10 mouse cellular contexts compared by ENCODE assay signal in the genomic region with DNA sequence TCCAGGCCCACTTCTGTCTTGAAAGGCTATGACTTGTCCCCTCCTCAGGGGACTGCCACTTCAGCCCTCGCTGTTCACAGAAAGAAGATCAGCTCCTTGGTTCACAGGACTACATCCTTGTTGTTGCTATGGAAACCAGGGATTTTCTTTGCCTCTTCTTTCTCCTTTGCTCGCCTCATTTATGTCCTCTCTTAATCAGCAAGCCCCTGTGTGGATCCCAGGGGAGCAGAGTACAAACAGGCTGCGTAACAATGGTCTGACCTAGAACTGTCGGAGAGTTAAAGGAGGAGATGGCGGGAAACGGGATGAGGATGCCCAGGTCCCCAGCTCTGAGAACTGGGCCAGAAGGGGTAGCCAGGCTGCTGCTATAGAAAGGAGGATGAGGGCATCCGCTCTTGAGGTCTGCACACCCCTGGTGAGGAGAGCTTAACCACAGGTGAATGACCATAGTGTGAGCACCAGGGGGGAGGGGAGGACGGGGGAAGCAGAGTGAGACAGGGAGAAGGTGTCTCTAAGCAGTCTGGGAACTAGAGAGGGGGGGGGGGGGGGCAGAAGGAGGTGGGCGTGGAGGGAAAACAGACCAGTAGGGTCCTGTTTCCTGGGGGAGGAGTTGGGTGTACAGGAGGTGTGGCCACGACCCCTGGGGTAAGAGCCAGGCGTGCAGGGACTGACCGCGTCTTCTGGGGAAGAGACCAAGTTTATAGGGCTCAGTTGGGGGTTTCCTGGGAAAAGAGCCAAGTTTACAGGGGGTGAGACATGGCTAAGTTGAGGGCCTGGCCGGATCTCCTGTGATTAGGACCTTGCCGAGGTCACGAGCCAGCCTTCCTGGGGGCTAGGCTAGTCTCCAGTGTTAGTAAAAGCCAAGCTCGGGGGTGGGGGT. TPM values are rescaled to one million over a fixed set of nuclear protein-coding genes. Genes with fewer than 3 reads are reported as not detected.
DNase-seq lines count a peak whose midpoint lies in the region; ATAC-seq and TF ChIP-seq lines count a peak whose summit lies in the region.
"Had no signal": no experiment of that assay in that cellular context is flagged by ENCODE, and none has a peak within 500 bp of the region (broad histone marks: within the 10 kb centered on the region; RNA-seq: fewer than 3 reads in every experiment).

No protein-coding gene starts in this region.

- peak overlapping the region; percentile 42 for H3K4me2 ChIP-seq in forebrain, embryonic 11.5 days (ENCODE audit: low read depth, low read length, severe bottlenecking)
- H3K4me2 ChIP-seq in liver, postnatal 0 days (ENCODE audit: low read depth, low read length): peak overlapping the region; percentile 32

- intact Hi-C loops in gastrocnemius, postnatal 36 days (cut with DNase I): no loop called here

- peak; percentile 55 for ATAC-seq in forebrain, embryonic 11.5 days (replicated peaks; ENCODE audit: low FRiP score)
- no peak for ATAC-seq in liver, postnatal 0 days

- peaks cover 24% of the 10 kb centered on the region for H3K4me1 ChIP-seq in heart, embryonic 10.5 days
- H3K4me1 ChIP-seq in forebrain, embryonic 11.5 days (replicated peaks; ENCODE audit: control insufficient read depth, insufficient read depth, low read length): peaks cover 11% of the 10 kb centered on the region
- 0 out of 2 replicates have a peak, but pooled peaks cover 3% of the 10 kb centered on the region for H3K4me1 ChIP-seq in liver, postnatal 0 days (ENCODE audit: insufficient read depth)

- no peak for TF ChIP-seq CTCF in liver, postnatal 0 days (IDR thresholded peaks at IDR 0.05; ENCODE audit: low read depth)

- TF ChIP-seq EP300 in liver, postnatal 0 days (IDR thresholded peaks at IDR 0.05; ENCODE audit: low read depth): no peak

- H3K9me3 ChIP-seq in heart, embryonic 10.5 days: no peaks in the 10 kb centered on the region
- no peaks in the 10 kb centered on the region for H3K9me3 ChIP-seq in forebrain, embryonic 11.5 days (ENCODE audit: control insufficient read depth, low read length)
- no peaks in the 10 kb centered on the region for H3K9me3 ChIP-seq in liver, postnatal 0 days (ENCODE audit: low read length)

- H3K4me3 ChIP-seq in heart, embryonic 10.5 days: peak overlapping the region; percentile 52
- H3K4me3 ChIP-seq in forebrain, embryonic 11.5 days (ENCODE audit: low read depth, low read length): no peak overlapping the region
- H3K4me3 ChIP-seq in liver, postnatal 0 days (ENCODE audit: low read depth, low read length): no peak overlapping the region
- H3K4me3 ChIP-seq: erythroblast, embryonic 14.5 days; myocyte had no signal

- DNase-seq in heart, embryonic 10.5 days (ENCODE audit: low spot score): no peak
- DNase-seq in heart, postnatal 4 days: no peak
- DNase-seq in MN1 (ENCODE audit: low spot score): peak; percentile 88
- DNase-seq in forebrain, embryonic 11.5 days (ENCODE audit: low spot score): peak; percentile 60
- no peak for DNase-seq in liver, postnatal 0 days
- no peak for DNase-seq in B cell, adult 2 months
- no peak for DNase-seq in frontal cortex, postnatal 36 days (ENCODE audit: low spot score in 2 of 2)
- DNase-seq in gastrocnemius, postnatal 36 days: no peak

- no peaks in the 10 kb centered on the region for H3K36me3 ChIP-seq in heart, embryonic 10.5 days
- no peaks in the 10 kb centered on the region for H3K36me3 ChIP-seq in forebrain, embryonic 11.5 days (ENCODE audit: control insufficient read depth, insufficient read depth, low read length)
- no peaks in the 10 kb centered on the region for H3K36me3 ChIP-seq in liver, postnatal 0 days (replicated peaks; ENCODE audit: insufficient read depth, low read length)

- H3K9ac ChIP-seq in forebrain, embryonic 11.5 days (ENCODE audit: low read length): peak overlapping the region; percentile 16; the same call in 1 of the 2 replicates
- no peak overlapping the region for H3K9ac ChIP-seq in liver, postnatal 0 days (replicated peaks)

- no peaks in the 10 kb centered on the region for H3K27me3 ChIP-seq in heart, embryonic 10.5 days (ENCODE audit: insufficient read depth, poor library complexity, severe bottlenecking)
- H3K27me3 ChIP-seq in forebrain, embryonic 11.5 days (ENCODE audit: control insufficient read depth, insufficient read depth, low read length): no peaks in the 10 kb centered on the region
- H3K27me3 ChIP-seq in liver, postnatal 0 days (ENCODE audit: insufficient read depth, low read length): no peaks in the 10 kb centered on the region

- peak overlapping the region; percentile 60 for H3K27ac ChIP-seq in heart, embryonic 10.5 days
- H3K27ac ChIP-seq in forebrain, embryonic 11.5 days (ENCODE audit: low read depth, low read length): peak overlapping the region; percentile 4; the same call in 1 of the 2 replicates
- H3K27ac ChIP-seq in liver, postnatal 0 days (ENCODE audit: low read depth): no peak overlapping the region

- 3% methylated on average over 16 of the region's 17 CpGs for WGBS in heart, embryonic 10.5 days
- WGBS in forebrain, embryonic 11.5 days: under 1% methylated on average over 17 of the region's 17 CpGs
- 11% methylated on average over 17 of the region's 17 CpGs for WGBS in liver, postnatal 0 days (ENCODE audit: insufficient replicate concordance)

RNA-seq across cellular contexts. Expression of a gene that starts 31.4 kb away (rescaled TPM):
- polyA plus RNA-seq in heart, embryonic 10.5 days (2016; fragmentation: Nextera tagmentation; extraction: Ambion mirVana): 0.74 and 1.4 TPM in 2 replicates
- total RNA-seq in heart, postnatal 4 days (2021): under 1 TPM in 1 of 2 experiments, not detected in 1; 0.07 TPM
- polyA plus RNA-seq in forebrain, embryonic 11.5 days (2014; fragmentation: Nextera tagmentation; extraction: Ambion mirVana): 8.9 and 9.4 TPM in 2 replicates
- 0.11 TPM in 2 replicates for polyA plus RNA-seq in liver, postnatal 0 days (2015; fragmentation: Nextera tagmentation; extraction: Ambion mirVana)
- total RNA-seq in gastrocnemius, postnatal 36 days (2021): not detected
- polyA plus RNA-seq: erythroblast, embryonic 14.5 days; myocyte had no signal

RNA-seq across cellular contexts. Expression of a gene that starts 45.3 kb away (rescaled TPM):
- 7.8 and 10.9 TPM in 2 replicates for polyA plus RNA-seq in heart, embryonic 10.5 days (2016; fragmentation: Nextera tagmentation; extraction: Ambion mirVana)
- total RNA-seq in heart, postnatal 4 days (2021): 10 to 100 TPM; 41.0 to 42.9 TPM
- 27.1 and 27.4 TPM in 2 replicates for polyA plus RNA-seq in forebrain, embryonic 11.5 days (2014; fragmentation: Nextera tagmentation; extraction: Ambion mirVana)
- 1.9 and 2.3 TPM in 2 replicates for polyA plus RNA-seq in liver, postnatal 0 days (2015; fragmentation: Nextera tagmentation; extraction: Ambion mirVana)
- total RNA-seq in gastrocnemius, postnatal 36 days (2021): 10 to 100 TPM; 14.2 to 17.2 TPM
- polyA plus RNA-seq: erythroblast, embryonic 14.5 days had no signal

Comparison
In these comparisons a context has a peak if more than half of its experiments do, and no peak if none do; other contexts are left out.
1. DNase-seq: peak in MN1 (single experiment) and forebrain, embryonic 11.5 days (single experiment); none in heart, embryonic 10.5 days (single experiment), heart, postnatal 4 days (single experiment), liver, postnatal 0 days (single experiment), B cell, adult 2 months (0 of 2), frontal cortex, postnatal 36 days (0 of 2) and gastrocnemius, postnatal 36 days (0 of 2).